Mouse (Mus musculus): ENCODE data around the gene Abca1. TPM values are rescaled to one million over a fixed set of nuclear protein-coding genes. Genes with fewer than 3 reads are reported as not detected.
A peak's percentile ranks its signal among the peaks of the same experiment; 100 is the strongest.

Gene Abca1
- total RNA-seq (2021) = 10 to 100 TPM; 22.8 to 33.6 TPM
- long read RNA-seq, experiment 1, full-length matches to known transcripts = 1 of 6 reads
- long read RNA-seq, experiment 1, partial matches to known transcripts = 4 of 6 reads
- long read RNA-seq, experiment 1, other reads (novel, unspliced or antisense) = 1 of 6 reads
- long read RNA-seq, experiment 2, partial matches to known transcripts = 2 of 3 reads
- long read RNA-seq, experiment 2, other reads (novel, unspliced or antisense) = 1 of 3 reads

DNA sequence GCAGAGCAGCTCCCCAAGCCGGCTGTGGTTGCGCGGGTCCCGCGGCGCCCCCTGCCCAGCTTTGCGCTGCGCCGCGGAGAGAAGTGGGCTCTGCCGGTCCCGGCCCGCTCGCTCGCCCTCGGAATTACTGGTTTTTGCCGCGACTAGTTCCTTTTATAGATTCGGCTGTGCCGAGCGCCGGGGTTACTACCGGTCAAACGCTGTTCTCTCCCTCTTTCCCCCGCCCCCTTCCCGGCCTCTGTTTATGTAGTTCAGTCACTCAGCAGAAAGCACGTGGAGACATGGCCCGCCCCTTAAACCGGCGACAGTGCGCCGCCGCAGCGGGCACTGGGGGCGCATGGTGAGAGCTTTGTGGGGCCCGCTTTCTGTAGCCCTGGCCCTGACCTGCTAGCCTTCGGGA lies at the start of gene Abca1:
Gene Abca1, minus strand, starts transcription at position 129 of the 400 bp plus-strand sequence.
- intact Hi-C loops (cut with DNase I) = loop anchor here (2.0 to 5.0 kb wide), 5 partner anchors 37 to 433 kb away; no protein-coding TSS in a partner anchor
- DNase-seq = peak; percentile 91

DNA sequence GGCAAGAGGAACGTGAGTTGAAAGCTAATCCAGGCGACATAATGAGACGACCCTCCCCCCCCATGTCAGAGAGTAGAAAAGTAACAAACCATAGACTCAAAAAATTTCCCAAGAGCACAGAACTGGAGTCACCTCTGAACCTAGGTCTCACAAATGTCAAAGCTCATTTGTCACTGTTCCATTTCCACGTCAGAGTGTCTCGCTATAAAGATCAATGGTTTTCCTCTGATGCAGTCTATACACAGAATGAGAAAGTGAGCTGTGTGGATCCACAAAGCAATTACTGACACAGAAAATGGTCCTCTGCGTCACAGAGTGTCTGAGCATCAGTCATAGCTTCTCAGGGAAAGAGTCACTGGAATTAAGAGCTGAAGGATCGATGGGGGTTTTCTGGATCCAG lies 44.8 kb upstream of the Abca1 start:
- intact Hi-C loops (cut with DNase I) = no loop called here
- DNase-seq = no peak

DNA sequence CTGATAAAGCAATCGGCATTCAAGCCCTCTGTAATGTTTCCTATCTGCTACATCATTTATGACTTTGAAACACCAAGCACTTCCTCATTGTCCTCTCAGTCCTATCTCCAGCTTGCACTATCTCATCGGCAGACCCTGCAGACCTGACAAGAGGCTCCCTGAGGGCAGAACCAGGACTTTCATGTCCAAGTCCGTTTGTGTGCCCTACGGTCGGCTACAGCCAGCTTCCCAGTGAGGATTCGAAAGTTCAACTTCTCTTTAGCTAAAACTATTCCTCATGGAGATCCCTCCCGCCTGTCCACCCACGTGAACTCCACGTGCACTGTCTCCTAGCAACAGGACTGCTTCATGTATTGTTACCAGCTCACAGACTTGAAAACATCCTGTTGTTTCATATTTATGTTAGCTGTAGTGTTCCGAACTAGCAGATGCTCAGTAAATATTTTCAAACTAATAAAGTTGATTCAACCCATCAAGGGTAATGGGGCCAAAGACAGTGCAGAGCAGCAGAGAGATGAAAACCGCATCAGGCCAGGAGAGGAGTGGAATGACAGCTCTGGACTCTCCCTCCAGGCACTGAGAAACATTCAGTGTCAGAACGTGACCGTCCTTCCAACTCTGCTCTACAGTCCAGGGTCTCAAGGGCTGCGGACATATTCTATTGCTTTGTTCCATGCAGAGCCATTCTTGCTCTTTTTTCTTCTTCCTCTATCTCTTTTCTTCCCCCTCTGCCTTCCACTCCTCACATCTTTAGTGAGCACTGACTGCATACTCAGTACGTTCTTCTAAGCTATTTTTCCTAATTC lies 44.1 kb upstream of the Abca1 start:
- peak in 1 of 2 experiments; percentile 29 for DNase-seq
- intact Hi-C loops (cut with DNase I) = no loop called here

DNA sequence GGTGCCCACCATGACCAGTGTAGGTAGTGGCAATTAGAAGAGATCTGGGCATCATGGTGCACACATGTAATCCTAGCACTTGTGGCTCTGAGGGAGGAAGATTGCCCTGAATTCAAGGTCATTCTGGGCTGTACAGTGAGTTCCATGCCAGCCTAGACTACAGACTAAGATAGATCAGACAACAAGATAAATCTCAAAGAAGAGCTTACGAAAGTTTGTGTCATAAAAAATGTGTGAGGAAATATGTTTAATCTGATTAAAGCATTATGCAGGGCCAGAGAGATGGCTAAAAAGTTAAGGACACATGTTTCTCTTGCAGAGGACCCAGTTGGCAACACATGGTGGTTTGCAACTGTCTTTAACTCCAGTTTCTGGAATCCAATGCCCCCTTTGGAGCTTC lies 40.6 kb upstream of the Abca1 start:
- no peak for DNase-seq
- intact Hi-C loops (cut with DNase I) = no loop called here

DNA sequence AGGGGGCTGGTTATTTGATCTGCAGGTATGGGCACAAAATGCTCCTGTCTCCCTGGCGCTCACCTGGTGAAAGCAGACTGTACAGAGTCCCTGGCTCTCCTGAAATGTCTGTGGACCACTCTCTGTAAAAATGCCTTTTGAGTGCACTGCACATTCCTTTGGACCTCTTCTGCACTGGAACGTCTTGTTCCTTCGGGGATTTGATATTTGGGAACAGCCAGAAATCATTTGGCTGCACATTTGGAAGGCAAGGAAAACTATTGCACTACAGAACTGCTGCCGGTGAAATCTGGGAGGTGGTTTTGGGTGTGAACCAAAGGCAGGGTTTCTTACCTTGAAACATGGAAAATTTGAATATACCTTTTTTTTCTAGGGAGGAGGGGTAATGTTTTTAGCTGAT lies 38.1 kb upstream of the Abca1 start:
- DNase-seq = peak; percentile 28 to 34
- intact Hi-C loops (cut with DNase I) = loop anchor here (2.0 kb wide), 2 partner anchors 21 to 39 kb away; partner anchors contain the start of gene Abca1

DNA sequence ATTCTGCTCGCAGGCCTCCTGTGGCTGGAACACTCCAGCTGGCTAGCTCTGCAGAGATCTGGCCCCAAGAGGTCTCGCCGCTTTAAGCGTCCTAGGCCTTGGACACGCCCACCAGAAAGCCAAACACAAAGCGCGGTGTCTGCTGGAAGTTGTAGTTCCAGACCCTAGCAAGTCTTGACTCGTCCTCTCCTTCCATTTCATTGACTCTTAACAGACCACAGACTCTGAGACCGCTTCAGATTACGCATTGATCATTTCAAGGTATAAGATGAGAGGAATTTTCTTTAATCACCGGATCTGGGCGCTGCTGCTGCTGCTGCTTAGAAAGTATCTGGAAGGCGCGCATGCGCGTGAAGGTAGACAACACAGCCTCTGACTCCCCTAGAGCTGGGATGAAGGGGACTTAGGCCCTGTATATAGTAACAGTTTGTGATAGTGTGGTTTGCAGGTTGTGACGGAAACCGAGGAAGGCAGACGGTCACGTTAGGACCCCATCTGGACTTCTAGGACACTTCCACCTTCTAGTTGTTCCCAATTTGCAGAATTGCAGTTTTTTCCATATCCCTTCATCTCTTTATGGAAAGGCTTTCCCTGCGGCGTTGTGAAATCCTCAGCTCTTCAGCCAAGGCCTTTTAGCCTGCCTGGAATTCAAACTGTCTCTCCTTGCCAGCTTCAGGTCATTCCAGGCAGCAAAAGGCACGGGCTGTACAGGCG lies 36.5 kb upstream of the Abca1 start:
- intact Hi-C loops (cut with DNase I) = loop anchor here (2.0 kb wide), 2 partner anchors 23 to 37 kb away; partner anchors contain the start of gene Abca1
- DNase-seq = peak; percentile 86 to 93

DNA sequence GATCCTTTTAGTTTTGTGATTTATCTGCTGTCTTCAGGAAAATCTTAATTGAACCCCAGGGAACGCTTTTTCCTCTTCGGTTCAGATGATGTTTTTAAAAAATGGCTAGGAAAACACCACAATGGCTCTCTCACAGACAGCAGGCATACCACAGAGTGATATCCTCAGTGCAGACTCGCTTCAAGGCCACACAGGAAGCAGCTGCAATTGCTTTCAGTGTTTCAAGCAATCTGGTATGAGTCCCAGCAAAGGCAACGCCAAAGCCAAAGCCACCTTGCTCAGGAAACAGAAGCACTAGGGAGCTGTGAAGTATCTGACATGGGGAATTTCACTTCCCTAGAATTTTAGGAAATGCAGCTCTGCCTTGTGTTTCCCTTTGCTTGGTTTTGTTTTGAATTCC lies 27.4 kb upstream of the Abca1 start:
- DNase-seq = peak; percentile 51 to 56
- intact Hi-C loops (cut with DNase I) = no loop called here

DNA sequence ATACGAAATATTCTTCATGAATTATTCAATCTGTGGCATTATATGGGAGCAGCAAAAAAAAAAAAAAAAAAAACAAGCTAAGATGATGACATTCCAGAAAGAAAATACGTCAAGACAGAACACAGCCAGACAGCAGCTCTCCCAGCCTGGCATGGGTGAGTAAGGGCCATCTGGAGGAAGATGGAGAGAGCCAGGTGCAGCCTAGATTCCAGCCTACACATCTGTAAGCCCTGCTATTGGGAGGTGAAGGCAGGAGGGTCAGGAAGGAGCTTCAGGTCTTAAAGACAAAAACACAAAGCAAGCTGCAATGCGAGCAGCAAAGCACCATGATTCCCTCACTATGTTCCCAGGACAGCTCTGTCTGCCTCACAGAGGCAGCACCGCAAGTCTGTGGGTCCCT lies 26.9 kb upstream of the Abca1 start:
- intact Hi-C loops (cut with DNase I) = no loop called here
- peak in 1 of 2 experiments; percentile 7 for DNase-seq

DNA sequence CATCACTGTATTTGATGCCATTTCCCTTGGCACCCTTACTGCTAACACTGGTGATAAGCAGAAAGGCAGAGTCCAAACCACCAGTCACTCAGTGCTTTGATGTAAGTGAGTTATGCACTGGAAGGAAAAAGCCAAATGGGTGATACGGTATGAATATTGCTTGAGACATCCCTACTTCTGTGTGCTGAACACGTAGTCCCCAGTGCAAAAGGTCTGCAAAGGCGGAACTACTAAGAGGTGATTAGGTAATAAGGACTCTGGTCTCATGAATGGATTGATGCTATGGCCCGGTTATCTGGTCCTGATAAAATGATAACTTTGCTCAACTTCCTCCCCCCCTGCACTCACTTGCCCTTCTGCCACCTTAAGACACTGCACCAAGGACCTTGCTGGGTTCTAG lies 26.4 kb upstream of the Abca1 start:
- DNase-seq = no peak
- intact Hi-C loops (cut with DNase I) = no loop called here

DNA sequence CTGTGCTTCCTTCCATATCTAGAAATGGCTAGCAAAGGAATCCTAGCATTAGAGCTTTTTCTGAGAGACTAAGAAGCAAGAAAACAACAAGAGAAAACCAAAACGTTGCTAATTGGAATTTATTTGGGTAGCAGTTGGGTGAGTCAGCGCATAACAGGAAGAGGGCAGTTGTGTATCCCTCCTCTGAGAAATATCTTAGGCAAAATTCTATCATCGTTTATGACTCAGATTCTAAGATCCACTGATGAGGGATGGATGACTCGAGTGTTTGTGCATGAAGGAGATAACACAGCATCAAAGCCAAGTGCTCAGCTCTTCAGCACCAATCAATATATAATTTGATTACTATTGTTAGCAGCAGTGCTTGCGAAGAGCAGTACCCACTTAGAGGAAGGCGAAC lies 21.8 kb upstream of the Abca1 start:
- intact Hi-C loops (cut with DNase I) = no loop called here
- no peak for DNase-seq

DNA sequence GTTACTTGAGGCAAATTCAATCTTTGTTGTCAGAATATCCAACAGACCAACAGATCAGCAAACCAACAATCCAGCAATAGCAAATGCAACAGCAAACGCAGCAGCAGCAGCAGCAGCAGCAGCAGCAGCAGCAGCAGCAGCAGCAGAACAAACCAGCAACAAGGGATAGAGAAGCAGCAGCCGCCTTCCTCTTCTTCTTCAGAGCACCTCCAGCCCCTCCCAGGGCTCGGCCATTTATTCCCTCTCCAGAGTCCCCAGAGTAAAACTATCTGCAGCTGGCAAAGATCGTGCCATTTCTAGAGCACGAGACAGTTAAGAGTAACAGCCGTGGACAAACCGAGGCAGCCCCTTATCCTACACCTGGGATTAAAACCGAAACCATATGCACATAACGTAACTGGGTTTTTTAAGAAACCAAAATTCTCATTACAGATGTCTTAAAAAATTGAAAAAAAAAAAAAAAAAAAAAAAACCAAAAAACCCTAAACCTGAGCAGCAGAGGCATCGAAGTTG lies 19.7 kb upstream of the Abca1 start:
- no peak for DNase-seq
- intact Hi-C loops (cut with DNase I) = no loop called here

DNA sequence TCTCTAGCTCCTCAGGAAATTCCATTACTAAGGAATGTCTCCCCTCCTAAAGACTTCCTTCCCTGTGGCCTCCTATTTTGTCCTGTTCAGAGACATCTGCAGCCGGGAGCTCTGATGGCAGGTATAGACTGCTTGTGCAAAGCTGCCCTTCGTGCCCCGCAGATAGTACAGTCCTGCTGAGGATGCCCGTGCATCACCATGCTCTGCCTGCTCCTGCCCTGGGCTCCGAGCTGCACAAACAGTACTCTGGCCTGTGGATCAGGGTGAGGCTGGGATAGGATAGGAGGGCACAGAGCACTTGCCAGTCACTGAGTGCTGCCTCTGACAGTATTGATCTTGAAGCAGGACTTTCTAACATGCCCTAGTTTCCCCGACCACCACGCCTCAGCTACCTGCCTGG lies 18.8 kb upstream of the Abca1 start:
- intact Hi-C loops (cut with DNase I) = no loop called here
- no peak for DNase-seq

DNA sequence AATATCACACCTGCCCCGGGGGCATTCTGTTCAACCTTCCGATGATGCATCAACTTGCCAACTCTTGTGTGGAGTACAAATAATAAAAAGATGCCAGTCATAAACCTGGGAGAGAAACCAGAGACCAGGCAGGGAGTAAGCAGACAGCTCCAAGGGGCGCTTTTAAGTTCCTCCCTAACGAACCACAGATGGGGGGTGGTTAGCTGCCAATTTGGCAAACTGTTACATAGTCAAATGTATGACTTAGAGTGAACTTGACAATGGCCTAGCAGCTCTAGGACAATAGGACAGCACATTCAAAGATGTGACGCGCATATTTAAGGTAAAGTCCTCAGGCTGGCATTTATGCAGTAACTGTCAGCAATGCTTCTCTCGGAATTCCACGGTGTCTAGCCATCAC lies 18.0 kb upstream of the Abca1 start:
- DNase-seq = no peak
- intact Hi-C loops (cut with DNase I) = no loop called here

DNA sequence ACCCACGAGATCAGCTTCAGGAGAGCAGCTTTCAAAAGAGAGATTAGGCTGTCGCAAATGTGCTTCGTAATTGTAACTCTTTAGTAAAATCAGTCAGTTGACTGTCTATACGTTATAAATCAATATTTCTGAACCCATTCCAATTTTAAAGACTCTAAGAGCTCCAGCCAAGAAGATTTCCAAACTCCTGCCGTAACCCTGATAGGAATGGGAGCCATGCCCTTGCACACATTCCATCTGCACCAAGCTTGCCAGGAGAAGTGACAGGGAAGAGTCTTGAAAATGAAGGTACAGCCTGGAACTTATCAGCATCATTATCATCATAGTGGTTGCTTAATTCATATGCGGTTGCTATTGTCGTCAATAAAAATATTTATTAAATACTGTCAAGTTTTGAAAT lies 15.2 kb upstream of the Abca1 start:
- intact Hi-C loops (cut with DNase I) = no loop called here

DNA sequence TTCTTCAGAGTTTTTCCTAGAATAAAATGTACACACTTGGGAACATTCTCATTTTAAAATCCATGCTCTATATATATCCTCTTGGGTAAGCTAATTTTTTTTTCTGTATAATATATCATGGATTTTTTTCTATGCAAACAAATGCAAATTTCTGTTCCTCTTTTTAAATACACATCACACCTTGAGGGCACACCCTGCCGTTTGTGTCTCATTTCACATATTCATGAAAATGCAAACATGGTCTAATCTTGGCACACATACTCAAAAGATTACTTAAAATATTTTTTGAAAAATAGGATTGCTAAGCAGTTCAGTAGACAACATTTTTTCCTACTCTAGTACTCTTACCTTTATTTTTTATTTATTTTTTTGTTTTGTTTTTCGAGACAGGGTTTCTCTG lies 10.7 kb upstream of the Abca1 start:
- no peak for DNase-seq
- intact Hi-C loops (cut with DNase I) = no loop called here

More for the DNA sequence above, 15.2 kb upstream of the Abca1 start:
- DNase-seq = no peak

DNA sequence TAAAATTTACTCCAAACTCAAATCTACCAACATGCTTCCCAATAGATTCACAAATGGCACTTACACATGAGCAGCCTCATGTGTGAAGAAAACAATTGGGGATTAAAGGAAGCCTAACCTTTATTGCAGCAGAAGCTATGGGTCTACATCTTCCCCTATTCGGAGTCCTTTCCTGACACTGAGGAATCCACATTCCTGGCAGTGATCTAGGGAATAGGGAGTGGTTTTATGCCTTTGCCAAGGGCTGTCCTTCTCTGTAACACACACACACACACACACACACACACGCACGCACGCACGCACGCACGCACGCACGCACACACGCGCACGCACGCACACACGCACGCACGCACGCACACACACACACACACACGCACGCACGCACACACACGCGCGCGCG lies 5.5 kb upstream of the Abca1 start:
- DNase-seq = no peak
- intact Hi-C loops (cut with DNase I) = no loop called here

DNA sequence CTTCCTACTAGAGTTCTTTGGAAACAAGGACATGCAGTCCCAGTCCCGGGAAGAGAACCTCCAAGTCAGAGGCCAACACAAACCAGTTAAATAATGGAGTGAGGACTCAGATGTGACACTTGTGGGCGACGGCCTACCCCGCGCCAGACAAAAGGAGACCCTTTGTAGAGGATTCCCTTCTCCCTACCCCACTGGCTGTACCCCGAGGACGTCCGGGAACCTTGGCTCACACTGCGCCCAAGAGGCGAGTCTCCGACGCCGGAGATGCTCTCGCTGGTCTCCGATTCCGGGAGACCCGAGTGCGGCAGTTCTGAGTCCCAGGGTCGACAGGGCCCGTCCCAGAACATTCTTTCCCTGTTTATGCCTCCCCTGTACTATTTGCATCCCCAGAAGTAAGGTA lies 519 bp downstream of the Abca1 start:
- peak; percentile 37 to 49 for DNase-seq
- intact Hi-C loops (cut with DNase I) = loop anchor here (2.0 to 5.0 kb wide), 5 partner anchors 38 to 433 kb away; no protein-coding TSS in a partner anchor

DNA sequence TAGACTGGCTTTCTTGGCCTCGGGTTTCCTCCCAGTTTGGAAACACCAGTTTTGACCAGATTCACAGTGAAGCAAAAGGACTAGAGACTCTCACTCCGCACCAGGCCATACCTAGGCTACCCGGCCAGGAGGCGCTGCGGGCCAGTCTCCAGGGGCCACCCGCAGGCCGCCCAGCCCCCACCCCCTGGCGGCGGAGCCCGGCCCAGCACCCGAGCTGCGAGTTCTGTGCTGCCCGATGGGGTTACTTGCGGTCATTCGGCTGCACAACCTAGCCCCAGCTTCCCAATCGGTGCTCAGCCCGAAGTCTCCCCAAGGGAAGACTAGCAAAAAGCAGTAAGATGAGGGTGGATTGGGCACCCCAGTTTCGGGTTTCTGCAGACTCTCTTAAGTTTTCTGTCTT lies 1.1 kb downstream of the Abca1 start:
- intact Hi-C loops (cut with DNase I) = loop anchor here (2.0 to 5.0 kb wide), 5 partner anchors 38 to 434 kb away; no protein-coding TSS in a partner anchor
- peak; percentile 93 to 94 for DNase-seq

DNA sequence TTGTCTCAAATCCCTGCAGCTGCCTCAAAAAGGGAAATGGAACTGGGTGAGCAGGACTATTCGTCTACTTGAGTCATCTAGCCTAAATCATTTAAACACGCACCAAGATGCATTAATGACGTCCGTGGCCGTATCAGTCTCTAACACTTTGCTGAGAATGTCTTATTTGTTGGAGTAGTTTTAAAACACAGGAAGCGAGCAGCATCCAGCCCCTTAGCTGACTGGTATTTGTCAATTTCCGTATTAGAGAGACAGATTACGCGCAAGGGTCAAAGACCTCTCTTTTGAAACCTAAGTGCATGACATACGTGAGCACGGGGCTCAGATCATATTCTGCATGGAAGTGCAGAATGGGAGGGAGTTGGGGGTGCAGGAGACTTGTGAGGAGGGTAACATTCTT lies 4.2 kb downstream of the Abca1 start:
- DNase-seq = no peak
- intact Hi-C loops (cut with DNase I) = loop anchor here (5.0 kb wide), 1 partner anchor 437 kb away; no protein-coding TSS in a partner anchor

DNA sequence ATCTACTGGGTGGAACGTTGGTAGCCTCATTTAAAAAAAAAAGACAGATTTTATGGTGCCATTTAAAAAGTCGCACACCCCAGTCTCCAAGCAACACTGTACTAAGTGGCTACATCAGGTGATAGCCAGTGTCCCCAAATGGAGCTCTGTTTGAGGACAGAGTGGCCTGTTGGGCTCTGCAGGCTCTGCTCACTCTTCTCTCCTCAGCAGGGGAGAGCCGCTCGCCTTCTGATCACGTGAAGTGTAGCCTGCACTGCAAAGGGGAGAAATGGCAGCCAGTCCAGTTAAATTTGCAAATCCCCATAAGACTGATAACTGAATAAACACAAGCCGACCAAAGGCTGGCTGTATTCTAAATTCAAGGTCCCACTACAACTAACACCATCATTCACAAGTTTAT lies 6.0 kb downstream of the Abca1 start:
- no peak for DNase-seq
- intact Hi-C loops (cut with DNase I) = no loop called here

DNA sequence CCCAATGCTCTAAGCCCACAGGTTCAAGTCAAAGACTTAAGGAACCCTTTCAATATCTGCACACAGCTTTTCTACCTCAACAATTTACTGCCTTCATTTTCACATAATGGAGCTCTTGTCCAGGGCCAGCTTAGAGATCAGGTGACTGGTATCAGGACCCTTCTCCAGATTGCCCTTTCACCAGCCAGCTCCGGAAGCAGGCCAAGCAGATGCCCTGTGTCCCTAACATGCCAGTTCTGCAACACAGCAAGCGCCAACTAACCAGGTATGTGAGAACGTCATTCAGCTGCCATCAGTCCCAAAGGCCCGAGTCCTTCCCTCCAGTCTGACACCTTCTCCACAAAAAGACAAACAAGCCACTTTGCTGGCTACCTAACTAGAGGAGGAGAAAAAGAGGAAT lies 6.6 kb downstream of the Abca1 start:
- intact Hi-C loops (cut with DNase I) = no loop called here
- DNase-seq = peak in 1 of 2 experiments; percentile 18
